Mouse (Mus musculus) bone marrow, adult 2 months (tissue): ENCODE measurements around the gene Abcg4.

Experiments
- CTCF ChIP-seq: fragments of 200-500 bp; IDR thresholded peaks from 2 replicates; pipeline ENCODE4 v1.5.1; 2011; ENCODE audit warnings: low read length, control low read depth; ENCODE audit not compliant: control insufficient read depth, insufficient read depth
- POLR2A ChIP-seq: fragments of 200-500 bp; IDR thresholded peaks from 2 replicates; pipeline ENCODE4 v1.6.1; 2011; ENCODE audit warnings: low read depth, mild to moderate bottlenecking, control low read depth, low read length, borderline replicate concordance; ENCODE audit not compliant: control insufficient read depth

- TF ChIP-seq CTCF (no peak), POLR2A (peak; percentile 46; the same call in 1 of the 2 replicates)
Measured at GRCm38 (mm10) chr9:44288076-44288958, at the start of gene Abcg4.
